Comparison of ENCODE assay signal across 7 mouse cellular contexts in genomic region chr17:57247393-57248200, GRCm38 (mm10). TPM values are rescaled to one million over a fixed set of nuclear protein-coding genes. Genes with fewer than 3 reads are reported as not detected.
A peak's percentile ranks its signal among the peaks of the same experiment; 100 is the strongest.
DNase-seq lines count a peak whose midpoint lies in the region; ATAC-seq lines count a peak whose summit lies in the region.

No protein-coding gene starts in this region.

- peak; percentile 83 for DNase-seq in adrenal gland, postnatal 25 days
- peak; percentile 100 for DNase-seq in heart, adult 11 months
- DNase-seq in kidney, adult 18-20 months = peak; percentile 91
- peak; percentile 92 for DNase-seq in limb, embryonic 11.5 days (ENCODE audit: low spot score)
- peak; percentile 97 for DNase-seq in midbrain, embryonic 14.5 days
- DNase-seq in spleen, adult 18-20 months = peak; percentile 75 to 78

- WGBS in embryonic facial prominence, embryonic 12.5 days = under 1% methylated on average over 46 of the region's 46 CpGs
- WGBS in limb, embryonic 11.5 days = under 1% methylated on average over 46 of the region's 46 CpGs
- WGBS in midbrain, embryonic 14.5 days = under 1% methylated on average over 46 of the region's 46 CpGs

- peak overlapping the region; percentile 94 for H3K27ac ChIP-seq in embryonic facial prominence, embryonic 12.5 days
- H3K27ac ChIP-seq in limb, embryonic 11.5 days (replicated peaks; ENCODE audit: low read depth, low read length) = peak overlapping the region; percentile 82; the same call in 1 of the 2 replicates
- peak overlapping the region; percentile 94 for H3K27ac ChIP-seq in midbrain, embryonic 14.5 days (replicated peaks; ENCODE audit: low read depth, low read length)

- peak overlapping the region; percentile 93 for H3K4me2 ChIP-seq in embryonic facial prominence, embryonic 12.5 days (replicated peaks)
- peak overlapping the region; percentile 78 for H3K4me2 ChIP-seq in limb, embryonic 11.5 days (ENCODE audit: low read depth, severe bottlenecking)
- peak overlapping the region; percentile 95 for H3K4me2 ChIP-seq in midbrain, embryonic 14.5 days (ENCODE audit: low read length)

- peak overlapping the region; percentile 68 for H3K9ac ChIP-seq in embryonic facial prominence, embryonic 12.5 days
- H3K9ac ChIP-seq in limb, embryonic 11.5 days (ENCODE audit: low read length) = peak overlapping the region; percentile 71
- H3K9ac ChIP-seq in midbrain, embryonic 14.5 days (replicated peaks; ENCODE audit: low read length) = peak overlapping the region; percentile 71

- no peaks in the 10 kb centered on the region for H3K9me3 ChIP-seq in embryonic facial prominence, embryonic 12.5 days
- H3K9me3 ChIP-seq in limb, embryonic 11.5 days (ENCODE audit: control insufficient read depth, low read length) = no peaks in the 10 kb centered on the region
- H3K9me3 ChIP-seq in midbrain, embryonic 14.5 days (ENCODE audit: control insufficient read depth, low read length) = no peaks in the 10 kb centered on the region

- peaks cover 24% of the 10 kb centered on the region for H3K4me1 ChIP-seq in embryonic facial prominence, embryonic 12.5 days
- H3K4me1 ChIP-seq in limb, embryonic 11.5 days (ENCODE audit: control insufficient read depth, insufficient read depth, low read length) = 0 out of 2 replicates have a peak, but pooled peaks cover 10% of the 10 kb centered on the region
- H3K4me1 ChIP-seq in midbrain, embryonic 14.5 days (ENCODE audit: control insufficient read depth, insufficient read depth, low read length) = peaks cover 27% of the 10 kb centered on the region

- ATAC-seq in embryonic facial prominence, embryonic 12.5 days (ENCODE audit: insufficient number of reproducible peaks, insufficient read depth, low FRiP score, low TSS enrichment) = peak; percentile 96
- ATAC-seq in limb, embryonic 11.5 days (ENCODE audit: insufficient number of reproducible peaks, low FRiP score, low TSS enrichment, low read depth) = peak; percentile 93
- ATAC-seq in midbrain, embryonic 14.5 days (ENCODE audit: low FRiP score, low TSS enrichment) = peak; percentile 93

- no peaks in the 10 kb centered on the region for H3K27me3 ChIP-seq in embryonic facial prominence, embryonic 12.5 days
- H3K27me3 ChIP-seq in limb, embryonic 11.5 days (ENCODE audit: control insufficient read depth, insufficient read depth, low read length) = no peaks in the 10 kb centered on the region
- H3K27me3 ChIP-seq in midbrain, embryonic 14.5 days (ENCODE audit: control insufficient read depth, insufficient read depth, low read length) = no peaks in the 10 kb centered on the region; the same call in 1 of the 2 replicates

- H3K4me3 ChIP-seq in embryonic facial prominence, embryonic 12.5 days = peak overlapping the region; percentile 72
- peak overlapping the region; percentile 54 for H3K4me3 ChIP-seq in limb, embryonic 11.5 days (ENCODE audit: low read depth, low read length)
- peak overlapping the region; percentile 56 for H3K4me3 ChIP-seq in midbrain, embryonic 14.5 days (replicated peaks; ENCODE audit: low read depth, low read length)

- peaks cover 10% of the 10 kb centered on the region; the same call in 1 of the 2 replicates for H3K36me3 ChIP-seq in embryonic facial prominence, embryonic 12.5 days
- H3K36me3 ChIP-seq in limb, embryonic 11.5 days (ENCODE audit: control insufficient read depth, insufficient read depth, low read length) = peaks cover 3% of the 10 kb centered on the region; the same call in 1 of the 2 replicates
- H3K36me3 ChIP-seq in midbrain, embryonic 14.5 days (ENCODE audit: control insufficient read depth, insufficient read depth, low read length) = peaks cover 15% of the 10 kb centered on the region; the same call in 1 of the 2 replicates

RNA-seq across cellular contexts. Expression of gene Gpr108, which starts 0.6 kb away (rescaled TPM):
- total RNA-seq in adrenal gland, postnatal 25 days (2021) = 81.0 and 96.4 TPM in 2 replicates
- polyA plus RNA-seq in embryonic facial prominence, embryonic 12.5 days (2016; fragmentation: Nextera tagmentation; extraction: Ambion mirVana) = 28.8 and 31.9 TPM in 2 replicates
- 28.2 and 30.8 TPM in 2 replicates for polyA plus RNA-seq in limb, embryonic 11.5 days (2014; fragmentation: Nextera tagmentation; extraction: Ambion mirVana)
- polyA plus RNA-seq in midbrain, embryonic 14.5 days (2014; fragmentation: Nextera tagmentation; extraction: Ambion mirVana) = 19.6 and 20.9 TPM in 2 replicates

RNA-seq across cellular contexts. Expression of gene Trip10, which starts 1.7 kb away (rescaled TPM):
- 51.9 and 64.8 TPM in 2 replicates for total RNA-seq in adrenal gland, postnatal 25 days (2021)
- polyA plus RNA-seq in embryonic facial prominence, embryonic 12.5 days (2016; fragmentation: Nextera tagmentation; extraction: Ambion mirVana) = 33.8 and 35.6 TPM in 2 replicates
- polyA plus RNA-seq in limb, embryonic 11.5 days (2014; fragmentation: Nextera tagmentation; extraction: Ambion mirVana) = 27.8 and 28.4 TPM in 2 replicates
- polyA plus RNA-seq in midbrain, embryonic 14.5 days (2014; fragmentation: Nextera tagmentation; extraction: Ambion mirVana) = 5.7 and 7.2 TPM in 2 replicates

RNA-seq across cellular contexts. Expression of gene C3, which starts 19.7 kb away (rescaled TPM):
- total RNA-seq in adrenal gland, postnatal 25 days (2021) = 280 and 456 TPM in 2 replicates
- 0.37 and 0.56 TPM in 2 replicates for polyA plus RNA-seq in embryonic facial prominence, embryonic 12.5 days (2016; fragmentation: Nextera tagmentation; extraction: Ambion mirVana)
- polyA plus RNA-seq in limb, embryonic 11.5 days (2014; fragmentation: Nextera tagmentation; extraction: Ambion mirVana) = 0.03 and 0.21 TPM in 2 replicates
- polyA plus RNA-seq in midbrain, embryonic 14.5 days (2014; fragmentation: Nextera tagmentation; extraction: Ambion mirVana) = 2.0 and 2.6 TPM in 2 replicates

RNA-seq across cellular contexts. Expression of gene Vav1, which starts 31.3 kb away (rescaled TPM):
- 1.1 and 1.7 TPM in 2 replicates for total RNA-seq in adrenal gland, postnatal 25 days (2021)
- polyA plus RNA-seq in embryonic facial prominence, embryonic 12.5 days (2016; fragmentation: Nextera tagmentation; extraction: Ambion mirVana) = 1.7 and 2.1 TPM in 2 replicates
- 1.6 and 1.7 TPM in 2 replicates for polyA plus RNA-seq in limb, embryonic 11.5 days (2014; fragmentation: Nextera tagmentation; extraction: Ambion mirVana)
- 0.51 and 1.6 TPM in 2 replicates for polyA plus RNA-seq in midbrain, embryonic 14.5 days (2014; fragmentation: Nextera tagmentation; extraction: Ambion mirVana)

RNA-seq across cellular contexts. Expression of gene Tnfsf14, which starts 53.6 kb away (rescaled TPM):
- not detected in 2 replicates for total RNA-seq in adrenal gland, postnatal 25 days (2021)
- 0.09 and 0.24 TPM in 2 replicates for polyA plus RNA-seq in embryonic facial prominence, embryonic 12.5 days (2016; fragmentation: Nextera tagmentation; extraction: Ambion mirVana)
- polyA plus RNA-seq in limb, embryonic 11.5 days (2014; fragmentation: Nextera tagmentation; extraction: Ambion mirVana) = 0.17 and 0.31 TPM in 2 replicates
- polyA plus RNA-seq in midbrain, embryonic 14.5 days (2014; fragmentation: Nextera tagmentation; extraction: Ambion mirVana) = not detected in 2 replicates

Comparison
In these comparisons a context has a peak if more than half of its experiments do, and no peak if none do; other contexts are left out.
1. Peak in every context shown above with its lines: DNase-seq, ATAC-seq, H3K4me3 ChIP-seq and H3K27ac ChIP-seq.